Mouse (Mus musculus) liver, embryonic 11.5 days (tissue): ENCODE measurements at regions not wholly inside any gene's neighbourhood (a gene's known extent, or its start where the extent isn't known, plus 50 kb on each side); places are given as distances from the start of the nearest gene placed in this dataset.

Source experiments
- ATAC-seq: fragments of 200-750 bp; cut with Nextera tagmentation; replicated peaks from 2 replicates; pipeline ENCODE4 v1.8.0; 2017; ENCODE audit warnings: moderate number of reproducible peaks, mild to moderate bottlenecking, moderate TSS enrichment, moderate library complexity; ENCODE audit not compliant: low FRiP score
- DNase-seq: peaks from one replicate; pipeline ENCODE4 v3.0.0-alpha.2; 2017; ENCODE audit warnings: low spot score
- H3K27ac ChIP-seq: fragments of 300-500 bp; sonication (generic); 2 replicates; pipeline ENCODE4 v1.5.1; 2014; ENCODE audit warnings: mild to moderate bottlenecking, low read depth, low read length, control low read depth
- H3K27me3 ChIP-seq: fragments of 300-500 bp; sonication (generic); replicated peaks from 2 replicates; pipeline ENCODE4 v1.6.1; 2014; ENCODE audit warnings: low read length, mixed read lengths; ENCODE audit not compliant: control insufficient read depth, insufficient read depth
- H3K36me3 ChIP-seq: fragments of 300-500 bp; sonication (generic); 2 replicates; pipeline ENCODE4 v1.6.1; 2014; ENCODE audit warnings: mild to moderate bottlenecking, low read length, moderate library complexity, mixed read lengths; ENCODE audit not compliant: control insufficient read depth, insufficient read depth
- H3K4me1 ChIP-seq: fragments of 300-500 bp; sonication (generic); replicated peaks from 2 replicates; pipeline ENCODE4 v1.6.1; 2014; ENCODE audit warnings: low read length, mixed read lengths; ENCODE audit not compliant: control insufficient read depth, insufficient read depth
- H3K4me2 ChIP-seq: fragments of 300-500 bp; sonication (generic); 2 replicates; pipeline ENCODE4 v1.6.1; 2014; ENCODE audit warnings: mild to moderate bottlenecking, control low read depth, moderate library complexity
- H3K4me3 ChIP-seq: fragments of 300-500 bp; sonication (generic); 2 replicates; pipeline ENCODE4 v1.5.1; 2014; ENCODE audit warnings: low read depth, low read length, control low read depth
- H3K9ac ChIP-seq: fragments of 300-500 bp; sonication (generic); 2 replicates; pipeline ENCODE4 v1.6.1; 2014; ENCODE audit warnings: low read depth, low read length, control low read depth
- H3K9me3 ChIP-seq: fragments of 300-500 bp; sonication (generic); 2 replicates; pipeline ENCODE4 v1.6.1; 2016; ENCODE audit warnings: low read length, inconsistent platforms, mixed read lengths; ENCODE audit not compliant: control insufficient read depth
- WGBS: fragments of 180-500 bp; shearing (Covaris S2); extraction: QIAGEN DNeasy Blood & Tissue Kit; methylation state at CpG from one replicate; pipeline ENCODE4 v1.1.7; 2014; 5-methylcytosine and 5-hydroxymethylcytosine counted together

GRCm38 (mm10) chr4:114683696-114684095, 137.8 kb upstream of the Gm12830 start:
- WGBS, result 66% methylated on average over 5 of the region's 5 CpGs

GRCm38 (mm10) chr4:114684844-114685382, 136.6 kb upstream of the Gm12830 start:
- no peak overlapping the region for H3K9ac ChIP-seq
- no peak for ATAC-seq
- no peaks in the 10 kb centered on the region for H3K4me1 ChIP-seq
- H3K27me3 ChIP-seq, result peaks cover 16% of the 10 kb centered on the region
- H3K4me2 ChIP-seq, result no peak overlapping the region
- H3K27ac ChIP-seq, result no peak overlapping the region
- WGBS, result 68% methylated on average over 7 of the region's 7 CpGs
- H3K4me3 ChIP-seq, result no peak overlapping the region
- H3K9me3 ChIP-seq, result no peaks in the 10 kb centered on the region
- no peaks in the 10 kb centered on the region for H3K36me3 ChIP-seq
- DNase-seq, result no peak

More at GRCm38 (mm10) chr4:114683696-114684095, 137.8 kb upstream of the Gm12830 start:
- H3K4me2 ChIP-seq, result no peak overlapping the region
- no peak overlapping the region for H3K4me3 ChIP-seq
- H3K27ac ChIP-seq, result no peak overlapping the region
- no peaks in the 10 kb centered on the region for H3K4me1 ChIP-seq
- no peak for DNase-seq
- H3K9ac ChIP-seq, result no peak overlapping the region
- no peaks in the 10 kb centered on the region for H3K36me3 ChIP-seq
- H3K9me3 ChIP-seq, result no peaks in the 10 kb centered on the region
- H3K27me3 ChIP-seq, result peaks cover 16% of the 10 kb centered on the region
- ATAC-seq, result no peak

- DNase-seq (no peak), ATAC-seq (0 out of 2 replicates have a peak, but pooled peaks have one; percentile 23)
- Histone ChIP-seq H3K36me3 (no peaks in the 10 kb centered on the region), H3K27ac (no peak overlapping the region), H3K4me3 (no peak overlapping the region), H3K4me2 (peak overlapping the region; percentile 43), H3K27me3 (peaks cover 16% of the 10 kb centered on the region), H3K4me1 (no peaks in the 10 kb centered on the region), H3K9me3 (no peaks in the 10 kb centered on the region), H3K9ac (no peak overlapping the region)
- 13% methylated on average over 11 of the region's 11 CpGs for WGBS
Measured at GRCm38 (mm10) chr4:114685454-114685853, 136.1 kb upstream of the Gm12830 start.

GRCm38 (mm10) chr4:114686091-114686490, 135.4 kb upstream of the Gm12830 start:
- H3K4me3 ChIP-seq, result no peak overlapping the region
- H3K4me2 ChIP-seq, result no peak overlapping the region
- peaks cover 16% of the 10 kb centered on the region for H3K27me3 ChIP-seq
- no peak overlapping the region for H3K9ac ChIP-seq
- no peaks in the 10 kb centered on the region for H3K36me3 ChIP-seq
- H3K27ac ChIP-seq, result no peak overlapping the region
- H3K9me3 ChIP-seq, result no peaks in the 10 kb centered on the region
- ATAC-seq, result no peak
- WGBS, result 62% methylated on average over 4 of the region's 4 CpGs
- no peak for DNase-seq
- no peaks in the 10 kb centered on the region for H3K4me1 ChIP-seq

- H3K27ac ChIP-seq, result no peak overlapping the region
- no peak overlapping the region for H3K9ac ChIP-seq
- no peak for ATAC-seq
- 30% methylated on average over 16 of the region's 16 CpGs for WGBS
- DNase-seq, result no peak
- H3K9me3 ChIP-seq, result no peaks in the 10 kb centered on the region
- H3K27me3 ChIP-seq, result peaks cover 16% of the 10 kb centered on the region
- no peak overlapping the region for H3K4me2 ChIP-seq
- H3K4me1 ChIP-seq, result no peaks in the 10 kb centered on the region
- no peaks in the 10 kb centered on the region for H3K36me3 ChIP-seq
- H3K4me3 ChIP-seq, result no peak overlapping the region
Measured at GRCm38 (mm10) chr4:114688356-114688972, 133.1 kb upstream of the Gm12830 start.

- DNase-seq (no peak), ATAC-seq (no peak)
- Histone ChIP-seq H3K27me3 (peaks cover 16% of the 10 kb centered on the region), H3K27ac (no peak overlapping the region), H3K4me3 (no peak overlapping the region), H3K4me2 (no peak overlapping the region), H3K9ac (no peak overlapping the region), H3K9me3 (no peaks in the 10 kb centered on the region), H3K36me3 (no peaks in the 10 kb centered on the region), H3K4me1 (no peaks in the 10 kb centered on the region)
- 53% methylated on average over 6 of the region's 6 CpGs for WGBS
Measured at GRCm38 (mm10) chr4:114688973-114689371, 132.6 kb upstream of the Gm12830 start.

- Histone ChIP-seq H3K36me3 (no peaks in the 10 kb centered on the region), H3K4me3 (no peak overlapping the region), H3K27ac (no peak overlapping the region), H3K4me2 (no peak overlapping the region), H3K9me3 (no peaks in the 10 kb centered on the region), H3K4me1 (no peaks in the 10 kb centered on the region), H3K27me3 (no peaks in the 10 kb centered on the region), H3K9ac (no peak overlapping the region)
- no peak for DNase-seq
- ATAC-seq, result no peak
- WGBS, result 60% methylated on average over 4 of the region's 4 CpGs
Measured at GRCm38 (mm10) chr4:114705586-114705985, 115.9 kb upstream of the Gm12830 start.

- Histone ChIP-seq H3K4me3 (no peak overlapping the region), H3K27ac (no peak overlapping the region), H3K9ac (no peak overlapping the region), H3K36me3 (no peaks in the 10 kb centered on the region), H3K27me3 (no peaks in the 10 kb centered on the region), H3K4me2 (no peak overlapping the region), H3K4me1 (no peaks in the 10 kb centered on the region), H3K9me3 (no peaks in the 10 kb centered on the region)
- DNase-seq, result no peak
- 83% methylated on average over 3 of the region's 3 CpGs for WGBS
- ATAC-seq, result no peak
Measured at GRCm38 (mm10) chr4:114710182-114710909, 111.2 kb upstream of the Gm12830 start.

GRCm38 (mm10) chr4:114711082-114711481, 110.4 kb upstream of the Gm12830 start:
- no peak for DNase-seq
- no peak overlapping the region for H3K4me3 ChIP-seq
- H3K27ac ChIP-seq, result no peak overlapping the region
- H3K9ac ChIP-seq, result no peak overlapping the region
- H3K4me2 ChIP-seq, result no peak overlapping the region
- no peaks in the 10 kb centered on the region for H3K27me3 ChIP-seq
- 64% methylated on average over 3 of the region's 3 CpGs for WGBS
- no peak for ATAC-seq
- no peaks in the 10 kb centered on the region for H3K9me3 ChIP-seq
- no peaks in the 10 kb centered on the region for H3K4me1 ChIP-seq
- no peaks in the 10 kb centered on the region for H3K36me3 ChIP-seq
